Mouse (Mus musculus) megakaryocyte, embryonic 14.5 days (primary cell): Measurements from ENCODE around the gene Eml1.

Source experiments
- FLI1 ChIP-seq: IDR thresholded peaks from 2 replicates; pipeline ENCODE4 v1.6.1; 2012; ENCODE audit warnings: low read length, inconsistent platforms, mixed read lengths
- GATA1 ChIP-seq: IDR thresholded peaks from 3 replicates; pipeline ENCODE4 v1.6.1; 2012; ENCODE audit warnings: mixed read lengths, low read length, inconsistent platforms, borderline replicate concordance

DNA sequence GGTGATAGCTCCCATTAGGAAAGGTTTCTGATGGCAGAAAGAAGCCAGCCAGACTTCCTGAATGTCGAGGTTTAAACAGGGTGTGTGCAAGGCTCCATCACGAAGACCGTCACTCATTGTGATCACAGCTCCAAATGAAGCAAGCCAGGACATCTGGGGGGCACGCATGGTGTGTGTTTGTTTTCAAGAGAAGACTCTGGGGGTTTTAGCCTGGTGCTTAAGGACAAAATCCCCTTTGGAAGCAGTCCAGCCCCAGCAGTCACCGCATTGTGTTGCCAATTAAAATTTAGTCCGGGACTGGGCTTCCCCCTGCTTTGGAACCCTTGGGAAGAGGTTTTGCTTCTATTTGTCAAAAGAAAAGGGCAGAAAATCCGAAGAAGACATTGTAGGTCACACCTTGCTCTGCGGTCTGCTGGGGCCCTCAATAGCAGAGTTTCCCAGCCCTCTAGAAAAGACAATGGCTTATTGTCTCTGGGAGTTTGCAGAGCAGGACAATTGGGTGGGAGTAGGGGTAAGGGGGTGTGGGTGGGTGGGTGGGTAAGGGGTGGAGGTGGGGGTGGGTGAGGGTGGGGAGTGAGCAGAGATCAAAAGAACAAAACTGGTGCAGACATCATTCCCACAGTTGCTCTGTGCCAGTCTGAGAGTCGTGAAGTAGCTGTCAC is 110.1 kb downstream of the Eml1 start:
- TF ChIP-seq GATA1 = no peak
- no peak for TF ChIP-seq FLI1
